Mouse (Mus musculus): ENCODE results near the gene Uncx.

DNA sequence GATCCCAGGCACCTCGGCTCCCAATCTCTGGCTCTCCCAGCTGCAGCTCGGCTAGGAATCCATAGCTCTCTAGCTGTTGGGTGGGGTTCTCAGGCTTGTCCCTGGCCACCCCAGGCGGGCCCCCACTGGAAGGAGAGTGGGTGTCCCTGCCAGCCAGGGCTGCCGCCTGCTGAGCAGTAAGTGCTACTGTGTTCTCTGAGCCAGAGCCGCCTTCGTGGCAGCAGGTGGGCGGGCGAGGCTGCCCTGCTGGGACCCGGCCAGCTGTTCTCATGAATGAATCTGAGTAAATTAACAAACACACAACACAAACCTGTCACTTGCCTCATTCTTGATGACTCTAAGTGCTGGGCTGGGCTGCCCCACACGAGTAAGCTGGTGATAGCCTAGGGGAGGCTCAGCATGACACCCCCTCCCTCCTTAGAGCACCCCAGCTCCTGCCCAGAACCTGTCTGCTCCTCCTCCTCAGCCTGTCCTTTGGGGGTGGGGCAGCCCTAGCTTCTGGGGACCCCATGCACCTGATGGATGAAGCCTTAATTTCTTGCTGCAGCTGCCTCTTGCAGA lies 38.1 kb downstream of the Uncx start:
- TF ChIP-seq CTCF (conservative IDR thresholded peaks at IDR 0.05; ENCODE audit: low read length) (no peak), NANOG (IDR thresholded peaks at IDR 0.05; ENCODE audit: borderline replicate concordance, low read length) (no peak)

All from E14TG2a.4 (cell line).